Mouse (Mus musculus): ENCODE results near the gene Npy4r.

Npy4r gene

GRCm38 (mm10) chr14:34152342-34152741 is at the start of gene Npy4r:
Gene Npy4r (minus strand): TSS chr14:34152489.
- DNase-seq = no peak

- peak; percentile 54 to 68 for DNase-seq
Observed at GRCm38 (mm10) chr14:34201231-34202035, 49.1 kb upstream of the Npy4r start, which contains the start of gene Gprin2. Gene Gprin2 (minus strand): TSS chr14:34201653.

GRCm38 (mm10) chr14:34200738-34201230 is 48.5 kb upstream of the Npy4r start:
- peak; percentile 45 to 49 for DNase-seq

- no peak for DNase-seq
Observed at GRCm38 (mm10) chr14:34196706-34197105, 44.4 kb upstream of the Npy4r start.

GRCm38 (mm10) chr14:34195466-34195865 is 43.2 kb upstream of the Npy4r start:
- peak; percentile 21 to 41 for DNase-seq

GRCm38 (mm10) chr14:34193879-34194278 is 41.6 kb upstream of the Npy4r start:
- DNase-seq = no peak

GRCm38 (mm10) chr14:34190361-34190760 is 38.1 kb upstream of the Npy4r start:
- DNase-seq = no peak

GRCm38 (mm10) chr14:34188629-34189028 is 36.3 kb upstream of the Npy4r start:
- DNase-seq = peak; percentile 13 to 40

- no peak for DNase-seq
Observed at GRCm38 (mm10) chr14:34183101-34183500, 30.8 kb upstream of the Npy4r start.

- DNase-seq = no peak
Observed at GRCm38 (mm10) chr14:34179351-34179750, 27.1 kb upstream of the Npy4r start.

GRCm38 (mm10) chr14:34171107-34171506 is 18.8 kb upstream of the Npy4r start:
- DNase-seq = no peak

GRCm38 (mm10) chr14:34155752-34156151 is 3.5 kb upstream of the Npy4r start:
- no peak for DNase-seq

GRCm38 (mm10) chr14:34154601-34155337 is 2.5 kb upstream of the Npy4r start:
- peak; percentile 56 to 61 for DNase-seq

- no peak for DNase-seq
Observed at GRCm38 (mm10) chr14:34142915-34143314, 9.4 kb downstream of the Npy4r start.

GRCm38 (mm10) chr14:34142316-34142715 is 10.0 kb downstream of the Npy4r start:
- DNase-seq = no peak

- DNase-seq = no peak
Observed at GRCm38 (mm10) chr14:34139671-34140664, 12.3 kb downstream of the Npy4r start.

- no peak for DNase-seq
Observed at GRCm38 (mm10) chr14:34135391-34135790, 16.9 kb downstream of the Npy4r start.

GRCm38 (mm10) chr14:34131216-34131615 is 21.1 kb downstream of the Npy4r start:
- no peak for DNase-seq

GRCm38 (mm10) chr14:34121691-34122090 is 30.6 kb downstream of the Npy4r start:
- DNase-seq = no peak

GRCm38 (mm10) chr14:34120923-34121351 is 31.4 kb downstream of the Npy4r start:
- DNase-seq = no peak

- DNase-seq = no peak
Observed at GRCm38 (mm10) chr14:34120016-34120910, 32.0 kb downstream of the Npy4r start.

Data from cerebellum, postnatal 36 days (tissue).